Mouse (Mus musculus): ENCODE measurements around the gene Olfr952. TPM values are rescaled to one million over a fixed set of nuclear protein-coding genes. Genes with fewer than 3 reads are reported as not detected.

Olfr952 gene
- polyA plus RNA-seq (2014; fragmentation: Illumina TruSeq; extraction: RNeasy Lipid Tissue Mini Kit (QIAGEN cat#74804); ENCODE audit: low read depth, low replicate concordance): not detected

GRCm38 (mm10) chr9:39427048-39427447 is at the start of gene Olfr952:
TSS of gene Olfr952 (minus strand) at chr9:39427148.

GRCm38 (mm10) chr9:39471844-39472243 is 44.9 kb upstream of the Olfr952 start, which contains the start of gene Olfr955:
TSS of gene Olfr955 (minus strand) at chr9:39471944.

GRCm38 (mm10) chr9:39456401-39456800 is 29.5 kb upstream of the Olfr952 start, which contains the start of gene Olfr954:
TSS of gene Olfr954 (plus strand) at chr9:39456701.

GRCm38 (mm10) chr9:39387110-39387509 is 39.8 kb downstream of the Olfr952 start, which contains the start of gene Olfr951:
TSS of gene Olfr951 (plus strand) at chr9:39387410.

Other genes starting within 250 kb of the Olfr952 start
- gene Olfr944, start 225.2 kb downstream of the Olfr952 start, polyA plus RNA-seq (2014; fragmentation: Illumina TruSeq; extraction: RNeasy Lipid Tissue Mini Kit (QIAGEN cat#74804); ENCODE audit: low read depth, low replicate concordance): not detected
- gene Olfr1537, start 177.2 kb downstream of the Olfr952 start, polyA plus RNA-seq (2014; fragmentation: Illumina TruSeq; extraction: RNeasy Lipid Tissue Mini Kit (QIAGEN cat#74804); ENCODE audit: low read depth, low replicate concordance): not detected
- gene Olfr945, start 150.3 kb downstream of the Olfr952 start, polyA plus RNA-seq (2014; fragmentation: Illumina TruSeq; extraction: RNeasy Lipid Tissue Mini Kit (QIAGEN cat#74804); ENCODE audit: low read depth, low replicate concordance): not detected
- not detected for gene Olfr948, start 101.1 kb downstream of the Olfr952 start, polyA plus RNA-seq (2014; fragmentation: Illumina TruSeq; extraction: RNeasy Lipid Tissue Mini Kit (QIAGEN cat#74804); ENCODE audit: low read depth, low replicate concordance)
- gene Olfr951, start 39.7 kb downstream of the Olfr952 start, polyA plus RNA-seq (2014; fragmentation: Illumina TruSeq; extraction: RNeasy Lipid Tissue Mini Kit (QIAGEN cat#74804); ENCODE audit: low read depth, low replicate concordance): not detected
- gene Olfr954, start 29.6 kb upstream of the Olfr952 start, polyA plus RNA-seq (2014; fragmentation: Illumina TruSeq; extraction: RNeasy Lipid Tissue Mini Kit (QIAGEN cat#74804); ENCODE audit: low read depth, low replicate concordance): not detected
- gene Olfr955, start 44.8 kb upstream of the Olfr952 start, polyA plus RNA-seq (2014; fragmentation: Illumina TruSeq; extraction: RNeasy Lipid Tissue Mini Kit (QIAGEN cat#74804); ENCODE audit: low read depth, low replicate concordance): not detected
- gene Olfr44, start 66.8 kb upstream of the Olfr952 start, polyA plus RNA-seq (2014; fragmentation: Illumina TruSeq; extraction: RNeasy Lipid Tissue Mini Kit (QIAGEN cat#74804); ENCODE audit: low read depth, low replicate concordance): not detected
- not detected for gene Olfr957, start 88.7 kb upstream of the Olfr952 start, polyA plus RNA-seq (2014; fragmentation: Illumina TruSeq; extraction: RNeasy Lipid Tissue Mini Kit (QIAGEN cat#74804); ENCODE audit: low read depth, low replicate concordance)
- gene Olfr958, start 126.9 kb upstream of the Olfr952 start, polyA plus RNA-seq (2014; fragmentation: Illumina TruSeq; extraction: RNeasy Lipid Tissue Mini Kit (QIAGEN cat#74804); ENCODE audit: low read depth, low replicate concordance): not detected
- gene Olfr959, start 148.4 kb upstream of the Olfr952 start, polyA plus RNA-seq (2014; fragmentation: Illumina TruSeq; extraction: RNeasy Lipid Tissue Mini Kit (QIAGEN cat#74804); ENCODE audit: low read depth, low replicate concordance): not detected
- 0.19 TPM for gene AW551984, start 177.3 kb upstream of the Olfr952 start, polyA plus RNA-seq (2014; fragmentation: Illumina TruSeq; extraction: RNeasy Lipid Tissue Mini Kit (QIAGEN cat#74804); ENCODE audit: low read depth, low replicate concordance)
- not detected for gene Olfr148, start 183.5 kb upstream of the Olfr952 start, polyA plus RNA-seq (2014; fragmentation: Illumina TruSeq; extraction: RNeasy Lipid Tissue Mini Kit (QIAGEN cat#74804); ENCODE audit: low read depth, low replicate concordance)
- not detected for gene Olfr960, start 194.2 kb upstream of the Olfr952 start, polyA plus RNA-seq (2014; fragmentation: Illumina TruSeq; extraction: RNeasy Lipid Tissue Mini Kit (QIAGEN cat#74804); ENCODE audit: low read depth, low replicate concordance)
- not detected for gene Olfr961, start 217.9 kb upstream of the Olfr952 start, polyA plus RNA-seq (2014; fragmentation: Illumina TruSeq; extraction: RNeasy Lipid Tissue Mini Kit (QIAGEN cat#74804); ENCODE audit: low read depth, low replicate concordance)
- gene Olfr963, start 240.1 kb upstream of the Olfr952 start, polyA plus RNA-seq (2014; fragmentation: Illumina TruSeq; extraction: RNeasy Lipid Tissue Mini Kit (QIAGEN cat#74804); ENCODE audit: low read depth, low replicate concordance): not detected